Mouse (Mus musculus) midbrain, embryonic 10.5 days (tissue): Measurements from ENCODE around the gene Tead3. TPM values are rescaled to one million over a fixed set of nuclear protein-coding genes. Genes with fewer than 3 reads are reported as not detected.
A peak's percentile ranks its signal among the peaks of the same experiment; 100 is the strongest.
"Not testable (repeated sequence)": the region's sequence is repeated elsewhere in the genome, so short reads cannot be mapped to it uniquely, and the experiment has no call there.

ENCODE experiments used
- DNase-seq: peaks from one replicate; pipeline ENCODE4 v3.0.0-alpha.2; 2017; ENCODE audit warnings: low spot score
- H3K27ac ChIP-seq: fragments of 300-500 bp; sonication (generic); replicated peaks from 2 replicates; pipeline ENCODE4 v1.5.1; 2016; ENCODE audit warnings: mild to moderate bottlenecking
- H3K27me3 ChIP-seq: fragments of 300-500 bp; sonication (generic); 2 replicates; pipeline ENCODE4 v1.6.1; 2016; ENCODE audit warnings: low read depth, mild to moderate bottlenecking; ENCODE audit not compliant: poor library complexity, severe bottlenecking
- H3K36me3 ChIP-seq: fragments of 300-500 bp; sonication (generic); 2 replicates; pipeline ENCODE4 v1.6.1; 2016; ENCODE audit warnings: mild to moderate bottlenecking, moderate library complexity
- H3K4me1 ChIP-seq: fragments of 300-500 bp; sonication (generic); 2 replicates; pipeline ENCODE4 v1.6.1; 2016
- H3K4me3 ChIP-seq: fragments of 300-500 bp; sonication (generic); 2 replicates; pipeline ENCODE4 v1.5.1; 2016; ENCODE audit warnings: mild to moderate bottlenecking, moderate library complexity
- H3K9me3 ChIP-seq: fragments of 300-500 bp; sonication (generic); replicated peaks from 2 replicates; pipeline ENCODE4 v1.6.1; 2016; ENCODE audit warnings: mild to moderate bottlenecking
- WGBS: fragments of 180-500 bp; shearing (Covaris S2); methylation state at CpG from one replicate; pipeline ENCODE4 v1.1.7; 2016; 5-methylcytosine and 5-hydroxymethylcytosine counted together
- polyA plus RNA-seq: library from polyadenylated mRNA; unstranded; fragments of >200 nt; fragmentation: Nextera tagmentation; extraction: Ambion mirVana; gene quantifications from 2 replicates; pipeline ENCODE4 v1.2.1, GENCODE M21; 2016

The Tead3 gene
- polyA plus RNA-seq, 1 experiment from 2014 or later: 5.2 TPM

DNA sequence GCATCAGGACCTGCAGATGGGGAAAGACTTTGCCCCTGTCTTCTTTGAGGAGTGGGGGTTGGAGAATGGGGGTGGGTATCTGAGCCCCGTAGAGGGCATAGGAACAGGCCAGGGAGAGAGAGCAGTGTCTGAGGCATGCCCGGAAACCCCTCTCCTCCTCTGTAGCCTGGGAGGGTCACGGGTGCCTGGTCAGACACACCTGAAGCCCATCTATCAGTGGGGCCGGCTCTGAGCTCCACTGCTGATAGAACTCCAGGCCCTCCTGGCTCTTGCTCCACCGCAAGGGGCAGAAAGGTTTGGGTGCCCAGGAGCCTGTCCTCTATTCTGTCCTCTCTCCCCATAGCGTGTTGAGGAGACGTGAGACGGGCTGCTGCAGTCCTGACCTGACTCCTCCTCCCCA is 24.9 kb downstream of the Tead3 start:
- Histone ChIP-seq H3K9me3 (peaks cover 7% of the 10 kb centered on the region), H3K27me3 (no peaks in the 10 kb centered on the region), H3K27ac (no peak overlapping the region), H3K36me3 (peaks cover 80% of the 10 kb centered on the region), H3K4me1 (peaks cover 31% of the 10 kb centered on the region), H3K4me3 (no peak overlapping the region)
- no peak for DNase-seq
- 88% methylated on average over 8 of the region's 8 CpGs for WGBS

- Histone ChIP-seq H3K4me1 (peaks cover 20% of the 10 kb centered on the region), H3K36me3 (peaks cover 77% of the 10 kb centered on the region)
- not testable (repeated sequence) for H3K4me3 ChIP-seq, H3K9me3 ChIP-seq, DNase-seq, H3K27ac ChIP-seq, H3K27me3 ChIP-seq
- 92% methylated on average over 7 of the region's 7 CpGs for WGBS
Measured at GRCm38 (mm10) chr17:28324416-28324815, 26.2 kb downstream of the Tead3 start.

DNA sequence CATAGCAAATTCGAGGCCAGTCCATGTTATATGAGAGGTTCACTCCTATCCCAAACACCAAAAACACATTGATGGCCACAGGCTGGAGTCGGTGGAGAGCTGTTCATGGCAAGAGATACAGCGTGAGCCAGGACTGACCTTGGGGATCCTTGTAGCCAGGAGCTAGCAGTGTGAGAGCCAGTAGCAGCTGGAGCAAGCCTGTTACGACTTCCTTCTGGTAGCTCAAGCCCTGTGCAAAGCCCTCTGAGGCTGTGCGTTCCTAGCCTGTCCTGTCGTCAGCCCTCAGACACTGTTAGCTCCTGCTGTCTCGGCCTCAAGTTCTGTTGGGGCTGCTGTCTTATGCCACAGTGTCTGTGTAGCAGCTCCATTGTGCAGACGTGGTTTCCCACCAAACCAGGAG is 26.8 kb downstream of the Tead3 start:
- no peak overlapping the region for H3K27ac ChIP-seq
- peaks cover 15% of the 10 kb centered on the region for H3K4me1 ChIP-seq
- no peak for DNase-seq
- H3K27me3 ChIP-seq: no peaks in the 10 kb centered on the region
- WGBS: 91% methylated on average over 8 of the region's 8 CpGs
- H3K4me3 ChIP-seq: 0 out of 2 replicates have a peak overlapping the region, but pooled peaks have one; percentile 11
- H3K9me3 ChIP-seq: peaks cover 7% of the 10 kb centered on the region
- H3K36me3 ChIP-seq: peaks cover 77% of the 10 kb centered on the region

DNA sequence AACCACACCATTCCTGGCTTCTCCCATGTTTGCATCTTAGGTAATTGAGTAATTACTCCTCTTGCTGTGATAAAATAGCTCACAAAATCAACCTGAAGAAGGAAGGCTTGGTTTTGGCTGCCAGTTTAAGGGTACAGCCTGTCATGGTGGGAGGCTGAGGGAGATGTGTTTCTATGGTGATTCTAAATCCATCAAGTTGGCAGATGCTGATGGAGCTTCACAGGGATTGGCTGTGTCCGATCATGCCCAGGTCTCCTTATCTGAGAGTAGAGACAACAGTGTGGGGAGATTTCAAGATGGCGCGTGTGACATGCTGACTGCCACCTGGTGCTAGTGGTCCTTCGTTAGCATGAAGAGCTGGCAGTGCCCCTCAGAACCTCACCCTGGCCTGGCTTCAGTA is 28.9 kb downstream of the Tead3 start:
- Histone ChIP-seq H3K4me3 (no peak overlapping the region), H3K27ac (no peak overlapping the region), H3K27me3 (no peaks in the 10 kb centered on the region), H3K36me3 (peaks cover 94% of the 10 kb centered on the region), H3K4me1 (peaks cover 8% of the 10 kb centered on the region; the same call in 1 of the 2 replicates), H3K9me3 (peaks cover 7% of the 10 kb centered on the region)
- WGBS: 97% methylated on average over 4 of the region's 4 CpGs
- no peak for DNase-seq

GRCm38 (mm10) chr17:28317725-28318124 is 32.9 kb downstream of the Tead3 start:
- Histone ChIP-seq H3K36me3 (peaks cover 73% of the 10 kb centered on the region), H3K27ac (no peak overlapping the region), H3K9me3 (no peaks in the 10 kb centered on the region)

GRCm38 (mm10) chr17:28317091-28317490 is 33.5 kb downstream of the Tead3 start:
- H3K9me3 ChIP-seq: no peaks in the 10 kb centered on the region
- H3K27me3 ChIP-seq: no peaks in the 10 kb centered on the region
- no peak overlapping the region for H3K4me3 ChIP-seq
- 49% methylated on average over 8 of the region's 8 CpGs for WGBS
- no peak for DNase-seq
- peaks cover 67% of the 10 kb centered on the region for H3K36me3 ChIP-seq
- no peak overlapping the region for H3K27ac ChIP-seq
- H3K4me1 ChIP-seq: peaks cover 42% of the 10 kb centered on the region

More at GRCm38 (mm10) chr17:28317725-28318124, 32.9 kb downstream of the Tead3 start:
- no peak for DNase-seq
- Histone ChIP-seq H3K27me3 (no peaks in the 10 kb centered on the region), H3K4me3 (no peak overlapping the region), H3K4me1 (peaks cover 39% of the 10 kb centered on the region)
- 85% methylated on average over 9 of the region's 9 CpGs for WGBS

GRCm38 (mm10) chr17:28316476-28316875 is 34.1 kb downstream of the Tead3 start:
- no peak overlapping the region; the same call in 1 of the 2 replicates for H3K4me3 ChIP-seq
- H3K27me3 ChIP-seq: no peaks in the 10 kb centered on the region
- 93% methylated on average over 9 of the region's 9 CpGs for WGBS
- H3K9me3 ChIP-seq: no peaks in the 10 kb centered on the region
- peaks cover 42% of the 10 kb centered on the region for H3K4me1 ChIP-seq
- H3K27ac ChIP-seq: no peak overlapping the region
- H3K36me3 ChIP-seq: peaks cover 60% of the 10 kb centered on the region
- DNase-seq: no peak

DNA sequence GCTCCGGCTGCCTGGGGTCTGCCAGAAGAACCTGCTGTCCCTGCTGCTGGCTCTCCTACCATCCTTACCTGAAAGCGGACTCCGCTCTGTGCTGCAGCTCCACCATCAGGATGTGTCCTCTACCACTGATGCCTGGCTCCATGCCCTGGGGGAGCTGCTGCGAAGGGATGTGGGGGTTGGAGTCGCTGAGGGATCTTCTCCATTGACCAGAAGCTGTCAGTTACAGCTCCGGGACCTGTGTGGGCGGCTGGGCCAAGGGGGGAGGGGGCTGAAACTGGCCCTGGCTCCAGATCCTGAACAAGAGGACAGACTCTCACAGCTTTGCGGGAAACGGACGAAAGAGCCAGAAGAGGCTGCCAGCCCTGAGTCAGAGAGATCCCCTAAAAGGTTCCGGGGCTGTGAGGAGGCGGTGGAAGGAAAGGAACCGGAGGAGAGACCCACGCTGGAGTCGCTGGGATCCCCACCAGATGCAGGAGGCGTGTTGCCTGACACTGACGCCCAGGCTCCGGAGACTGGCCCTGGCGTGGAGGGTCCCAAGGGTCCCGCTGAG is 34.9 kb downstream of the Tead3 start:
- H3K4me1 ChIP-seq: peaks cover 42% of the 10 kb centered on the region
- no peaks in the 10 kb centered on the region for H3K27me3 ChIP-seq
- WGBS: 89% methylated on average over 20 of the region's 20 CpGs
- H3K9me3 ChIP-seq: no peaks in the 10 kb centered on the region
- no peak for DNase-seq
- H3K27ac ChIP-seq: no peak overlapping the region
- H3K4me3 ChIP-seq: no peak overlapping the region
- H3K36me3 ChIP-seq: peaks cover 53% of the 10 kb centered on the region

- no peak for DNase-seq
- peaks cover 42% of the 10 kb centered on the region for H3K4me1 ChIP-seq
- peak overlapping the region; percentile 95 for H3K27ac ChIP-seq
- H3K9me3 ChIP-seq: no peaks in the 10 kb centered on the region
- no peaks in the 10 kb centered on the region for H3K27me3 ChIP-seq
- H3K4me3 ChIP-seq: peak overlapping the region; percentile 94
- peaks cover 37% of the 10 kb centered on the region for H3K36me3 ChIP-seq
- 4% methylated on average over 11 of the region's 11 CpGs for WGBS
Measured at GRCm38 (mm10) chr17:28313880-28314225, 36.8 kb downstream of the Tead3 start.

DNA sequence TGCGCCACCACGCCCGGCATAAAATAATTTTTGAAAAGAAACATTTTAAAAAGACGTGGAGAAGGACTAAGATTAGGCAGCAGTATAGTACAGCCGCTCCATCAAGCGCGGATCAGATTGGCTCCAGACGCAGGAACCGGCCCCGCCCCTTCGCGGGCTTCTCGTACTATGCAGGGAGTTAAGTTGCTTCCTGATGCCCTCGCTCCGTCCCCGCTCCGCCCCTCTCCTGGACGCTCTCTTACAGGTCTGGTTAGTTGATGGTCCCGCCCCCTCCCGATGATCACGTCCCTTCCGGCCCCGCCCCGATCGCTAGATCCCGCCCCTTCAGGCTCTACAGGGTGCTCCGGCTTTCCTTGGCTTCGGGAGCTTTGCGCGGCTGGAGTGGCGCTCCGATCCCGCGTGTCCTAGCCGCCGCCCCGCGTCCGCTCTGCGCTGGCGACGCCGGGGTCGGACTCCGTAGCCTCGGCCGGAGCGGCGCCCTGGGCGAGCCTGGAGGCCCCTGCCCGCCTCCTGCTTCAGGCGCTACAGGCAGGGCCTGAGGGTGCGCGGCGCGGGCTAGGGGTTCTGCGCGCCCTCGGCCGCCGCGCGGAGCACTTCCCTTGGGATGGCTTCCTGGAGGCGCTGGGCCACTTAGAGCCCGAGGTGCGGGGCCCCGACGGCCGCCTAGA is 37.3 kb downstream of the Tead3 start, which contains the start of gene Fance:
Gene Fance (plus strand): TSS at position 308 of the 668 bp plus-strand sequence.
- no peaks in the 10 kb centered on the region for H3K27me3 ChIP-seq
- under 1% methylated on average over 69 of the region's 69 CpGs for WGBS
- H3K27ac ChIP-seq: peak within 1 kb of the TSS; percentile 95
- H3K4me3 ChIP-seq: peak within 1 kb of the TSS; percentile 94
- H3K4me1 ChIP-seq: peaks cover 46% of the 10 kb centered on the region
- peaks cover 32% of the 10 kb centered on the region for H3K36me3 ChIP-seq
- H3K9me3 ChIP-seq: no peaks in the 10 kb centered on the region
- peak; percentile 99 for DNase-seq

DNA sequence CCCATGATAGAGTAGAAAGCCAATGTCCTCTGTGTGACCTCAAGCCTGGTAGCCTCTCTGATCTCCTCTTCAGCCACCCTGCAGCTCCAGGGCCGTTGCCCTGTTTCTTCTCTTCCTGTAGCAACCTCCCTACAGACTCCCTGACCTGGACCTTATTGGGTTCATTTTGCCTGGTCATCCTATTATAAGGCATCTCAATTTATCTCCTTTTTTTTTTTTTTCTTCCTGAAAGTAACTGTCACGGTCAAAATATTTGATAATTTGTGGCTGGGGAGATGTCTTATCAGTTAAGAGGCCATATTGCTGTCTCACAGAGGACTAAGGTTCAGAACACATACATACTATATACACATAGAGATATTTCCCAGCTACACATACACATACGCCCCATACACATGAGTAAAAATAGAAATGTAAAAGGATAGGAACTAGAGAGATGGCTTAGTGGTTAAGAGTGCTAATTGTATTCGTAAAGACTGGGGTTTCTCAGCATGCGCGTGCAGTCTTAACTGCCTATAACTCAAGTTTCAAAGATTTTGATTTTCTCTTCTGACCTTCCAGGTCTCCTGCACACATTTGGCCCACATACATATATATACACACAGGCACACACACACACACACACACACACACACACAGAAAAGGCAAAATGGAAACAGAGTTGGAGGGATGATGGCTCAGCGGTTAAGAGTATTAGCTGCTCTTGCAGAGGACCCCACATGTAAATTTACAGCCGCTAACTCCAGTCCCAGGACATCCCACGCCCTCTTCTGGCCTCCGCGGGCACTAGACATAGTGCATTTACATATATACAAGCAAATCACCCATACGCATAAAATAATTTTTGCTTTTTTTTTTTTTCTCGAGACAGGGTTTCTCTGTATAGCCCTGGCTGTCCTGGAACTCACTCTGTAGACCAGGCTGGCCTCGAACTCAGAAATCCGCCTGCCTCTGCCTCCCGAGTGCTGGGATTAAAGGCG is 38.1 kb downstream of the Tead3 start:
- DNase-seq: no peak
- H3K4me1 ChIP-seq: peaks cover 48% of the 10 kb centered on the region
- H3K9me3 ChIP-seq: no peaks in the 10 kb centered on the region
- H3K36me3 ChIP-seq: peaks cover 24% of the 10 kb centered on the region
- 28% methylated on average over 17 of the region's 17 CpGs for WGBS
- no peaks in the 10 kb centered on the region for H3K27me3 ChIP-seq
- H3K27ac ChIP-seq: peak overlapping the region; percentile 95
- peak overlapping the region; percentile 94 for H3K4me3 ChIP-seq

GRCm38 (mm10) chr17:28311366-28312132 is 39.1 kb downstream of the Tead3 start:
- Histone ChIP-seq H3K27ac (no peak overlapping the region), H3K36me3 (peaks cover 14% of the 10 kb centered on the region), H3K9me3 (no peaks in the 10 kb centered on the region), H3K27me3 (no peaks in the 10 kb centered on the region), H3K4me1 (peaks cover 39% of the 10 kb centered on the region), H3K4me3 (no peak overlapping the region)
- DNase-seq: no peak
- WGBS: 84% methylated on average over 5 of the region's 5 CpGs
